Mouse (Mus musculus) kidney, postnatal 25 days (tissue): ENCODE data around the gene Lrrc36.
A peak's percentile ranks its signal among the peaks of the same experiment; 100 is the strongest.

ENCODE experiments used
- DNase-seq, 2 experiments: peaks; one replicate each; pipeline ENCODE4 v3.0.0; 2021; ENCODE audit warnings: mixed read lengths in 2 of 2

Lrrc36 gene

GRCm38 (mm10) chr8:105484392-105484791 is 71.0 kb downstream of the Lrrc36 start:
- DNase-seq: peak; percentile 85 to 86

GRCm38 (mm10) chr8:105488082-105488481 is 74.7 kb downstream of the Lrrc36 start:
- DNase-seq: peak in 1 of 2 experiments; percentile 15

- peak in 1 of 2 experiments; percentile 18 for DNase-seq
These were observed 75.9 kb downstream of the Lrrc36 start for GRCm38 (mm10) chr8:105489281-105489680.

GRCm38 (mm10) chr8:105493495-105493894 is 80.1 kb downstream of the Lrrc36 start:
- DNase-seq: no peak

- DNase-seq: peak in 1 of 2 experiments; percentile 36
These were observed 81.2 kb downstream of the Lrrc36 start for GRCm38 (mm10) chr8:105494566-105494965.

GRCm38 (mm10) chr8:105495350-105496302 is 82.3 kb downstream of the Lrrc36 start:
- DNase-seq: peak in 1 of 2 experiments; percentile 30

GRCm38 (mm10) chr8:105496439-105497180 is 83.2 kb downstream of the Lrrc36 start, which contains the start of gene Zdhhc1:
TSS of gene Zdhhc1 (minus strand) at chr8:105496902.
- peak; percentile 90 to 94 for DNase-seq

GRCm38 (mm10) chr8:105499787-105500186 is 86.4 kb downstream of the Lrrc36 start:
- DNase-seq: peak in 1 of 2 experiments; percentile 29

GRCm38 (mm10) chr8:105504617-105505016 is 91.2 kb downstream of the Lrrc36 start:
- DNase-seq: no peak

GRCm38 (mm10) chr8:105506977-105507376 is 93.6 kb downstream of the Lrrc36 start:
- no peak for DNase-seq

GRCm38 (mm10) chr8:105508758-105509157 is 95.4 kb downstream of the Lrrc36 start:
- DNase-seq: no peak

GRCm38 (mm10) chr8:105509997-105510735 is 96.8 kb downstream of the Lrrc36 start:
- DNase-seq: no peak
